Mouse (Mus musculus) activated CD4-positive, CD25-positive, alpha-beta regulatory T cell, adult 9 weeks (primary cell): ENCODE measurements around the gene Abl2. TPM values are rescaled to one million over a fixed set of nuclear protein-coding genes. Genes with fewer than 3 reads are reported as not detected.

Experiments
- polyA plus RNA-seq: library from polyadenylated mRNA; unstranded; fragments of 100-300 nt; shearing (Covaris generic); gene quantifications from one replicate; pipeline ENCODE4 v1.2.1, GENCODE M21; 2017

The Abl2 gene
- polyA plus RNA-seq, result 2.0 TPM

DNA sequence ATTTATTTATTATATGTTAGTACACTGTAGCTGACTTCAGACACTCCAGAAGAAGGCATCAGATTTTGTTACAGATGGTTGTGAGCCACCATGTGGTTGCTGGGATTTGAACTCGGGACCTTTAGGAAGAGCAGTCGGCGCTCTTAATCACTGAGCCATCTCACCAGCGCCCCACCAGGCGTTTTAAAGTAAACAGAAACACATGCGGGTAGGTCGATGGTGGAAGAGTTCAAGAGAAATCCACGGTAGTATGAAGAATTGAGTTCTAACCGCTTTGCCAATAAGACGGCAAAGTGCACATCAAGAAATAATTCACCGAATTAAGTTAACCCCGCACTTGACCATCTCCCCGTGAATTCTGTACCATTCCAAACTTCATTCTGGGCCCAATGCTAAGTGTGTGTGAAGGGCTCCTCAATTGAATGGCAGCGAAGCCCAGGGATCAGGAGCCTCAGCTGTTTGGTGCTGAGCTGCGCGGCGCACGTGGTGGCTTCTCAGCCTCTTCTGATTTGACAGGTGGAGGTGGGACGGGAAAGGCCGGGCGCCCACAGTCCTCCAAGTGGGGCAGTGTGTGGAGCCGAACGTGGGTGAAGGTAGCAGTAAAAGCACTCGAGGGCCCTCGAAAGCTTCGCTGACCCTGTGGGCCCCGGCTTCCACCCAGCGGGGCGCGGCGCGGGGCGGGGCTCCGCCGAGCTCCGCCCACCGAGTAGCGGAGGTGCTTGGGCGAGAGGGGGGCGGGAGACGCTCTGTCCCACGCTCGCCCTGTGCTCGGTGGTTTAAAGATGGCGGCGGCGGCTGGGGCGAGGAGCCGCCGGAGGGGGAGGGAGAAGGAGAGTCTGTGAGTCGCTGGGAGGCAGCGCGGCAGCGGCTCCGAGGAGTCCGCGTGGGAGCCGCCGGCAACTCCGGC, at the start of gene Abl2:
Gene Abl2, plus strand, starts transcription at position 763 of the 907 bp plus-strand sequence.

GRCm38 (mm10) chr1:156523842-156524241, 34.7 kb upstream of the Abl2 start, which contains the start of gene Gm10031:
Gene Gm10031, plus strand, starts transcription at chr1:156524012.

DNA sequence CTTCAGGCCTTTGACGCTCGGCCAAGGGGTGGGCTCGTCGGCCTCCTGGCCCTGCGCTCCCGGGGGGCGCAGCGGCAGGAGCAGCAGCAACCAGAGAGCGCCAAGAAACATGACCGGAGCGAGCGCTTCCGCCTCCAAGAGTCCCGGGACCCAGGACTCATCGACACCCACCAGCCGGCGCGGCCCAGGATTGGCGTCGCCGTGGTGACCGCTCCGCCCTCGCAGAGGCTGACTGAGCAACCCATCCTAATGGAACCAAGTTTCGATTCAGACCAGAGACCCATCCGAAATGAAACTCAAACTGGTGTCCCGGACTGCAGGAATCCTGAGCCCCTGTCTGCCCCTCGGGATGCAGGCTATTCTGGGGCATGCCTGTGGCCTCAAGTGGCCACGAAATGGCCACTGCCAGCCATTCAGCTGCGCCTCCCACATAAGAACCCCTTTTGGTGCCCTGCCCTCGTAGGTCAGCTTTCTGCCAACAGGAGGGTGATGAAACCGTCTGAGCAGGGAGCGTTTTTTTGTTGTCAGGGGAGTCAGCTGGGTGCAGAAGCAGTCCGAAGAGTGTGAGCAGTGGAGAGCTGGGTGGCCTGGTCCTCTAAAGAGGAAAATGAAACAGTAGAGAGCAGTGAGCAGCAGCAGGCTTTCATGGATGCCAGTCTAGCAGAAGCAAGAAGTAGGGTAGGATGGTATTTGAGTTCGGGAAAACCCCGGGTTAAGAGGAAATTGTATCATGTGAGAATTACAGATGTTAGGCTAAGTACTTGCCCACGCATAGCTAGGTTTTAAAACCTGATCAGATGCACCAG, 115.8 kb downstream of the Abl2 start, which contains the start of gene Tor3a:
Gene Tor3a, minus strand, starts transcription at position 162 of the 806 bp plus-strand sequence.

Other genes with a start within 250 kb of the Abl2 start
- gene Nphs2, start 248.1 kb upstream of the Abl2 start, polyA plus RNA-seq, result not detected
- gene Gm2000, start 192.7 kb upstream of the Abl2 start, polyA plus RNA-seq, result 1,371 TPM
- 0.37 TPM for gene Axdnd1, start 137.6 kb upstream of the Abl2 start, polyA plus RNA-seq
- gene Soat1, start 84.5 kb upstream of the Abl2 start, polyA plus RNA-seq, result 57.0 TPM
- gene Gm10031, start 34.8 kb upstream of the Abl2 start, polyA plus RNA-seq, result 1.5 TPM
- gene Tor3a, start 115.6 kb downstream of the Abl2 start, polyA plus RNA-seq, result 55.1 TPM
- 16.2 TPM for gene Fam20b, start 160.3 kb downstream of the Abl2 start, polyA plus RNA-seq